Mouse (Mus musculus): ENCODE results near the gene Tas2r103. TPM values are rescaled to one million over a fixed set of nuclear protein-coding genes. Genes with fewer than 3 reads are reported as not detected.

The Tas2r103 gene
- polyA plus RNA-seq (2014; fragmentation: Nextera tagmentation; extraction: Ambion mirVana) = not detected in 2 replicates

DNA sequence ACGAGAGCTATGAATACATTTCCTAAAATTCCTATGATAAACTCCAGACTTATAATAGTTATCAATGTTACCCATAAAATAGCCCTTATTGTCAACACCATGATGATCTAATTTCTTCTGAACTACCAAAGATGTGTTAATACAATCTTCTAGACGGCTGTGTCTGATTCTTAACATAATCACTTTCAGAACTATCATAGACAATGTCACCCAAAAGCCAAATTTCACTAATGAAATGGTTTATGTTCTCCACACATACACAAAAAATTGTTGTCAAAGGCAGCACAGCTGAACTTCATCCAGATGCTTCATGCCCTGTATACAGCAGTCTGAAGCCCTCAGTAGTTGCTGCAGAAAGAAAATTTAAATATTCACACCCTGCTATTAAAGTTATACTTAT is at the start of gene Tas2r103:
Gene Tas2r103, minus strand, starts transcription at position 101 of the 400 bp plus-strand sequence.
- no peak within 1 kb of the TSS for H3K9ac ChIP-seq (ENCODE audit: low read length)
- no peak within 1 kb of the TSS for H3K4me2 ChIP-seq (ENCODE audit: low read depth)
- H3K36me3 ChIP-seq (ENCODE audit: control insufficient read depth, insufficient read depth, low read length) = no peaks in the 10 kb centered on the region
- H3K9me3 ChIP-seq (ENCODE audit: control insufficient read depth, low read length) = no peaks in the 10 kb centered on the region
- H3K27me3 ChIP-seq (ENCODE audit: control insufficient read depth, insufficient read depth, low read length) = no peaks in the 10 kb centered on the region
- DNase-seq (ENCODE audit: low spot score) = no peak
- 86% methylated on average over 2 of the region's 2 CpGs for WGBS
- no peak for ATAC-seq (ENCODE audit: insufficient read depth, low FRiP score, low TSS enrichment)
- no peak within 1 kb of the TSS for H3K4me3 ChIP-seq (ENCODE audit: low read depth, low read length)
- H3K27ac ChIP-seq (ENCODE audit: low read depth, low read length) = no peak within 1 kb of the TSS
- no peaks in the 10 kb centered on the region for H3K4me1 ChIP-seq (ENCODE audit: control insufficient read depth, insufficient read depth, low read length)

- Histone ChIP-seq H3K4me1 (ENCODE audit: control insufficient read depth, insufficient read depth, low read length) (no peaks in the 10 kb centered on the region), H3K27ac (ENCODE audit: low read depth, low read length) (no peak within 1 kb of the TSS), H3K36me3 (ENCODE audit: control insufficient read depth, insufficient read depth, low read length) (no peaks in the 10 kb centered on the region), H3K4me3 (ENCODE audit: low read depth, low read length) (no peak within 1 kb of the TSS), H3K27me3 (ENCODE audit: control insufficient read depth, insufficient read depth, low read length) (no peaks in the 10 kb centered on the region), H3K9ac (ENCODE audit: low read length) (no peak within 1 kb of the TSS), H3K9me3 (ENCODE audit: control insufficient read depth, low read length) (no peaks in the 10 kb centered on the region), H3K4me2 (ENCODE audit: low read depth) (no peak within 1 kb of the TSS)
- ATAC-seq (ENCODE audit: insufficient read depth, low FRiP score, low TSS enrichment) = no peak
- no peak for DNase-seq (ENCODE audit: low spot score)
Observed at GRCm38 (mm10) chr6:133055716-133056115, 18.8 kb upstream of the Tas2r103 start, which contains the start of gene Tas2r140. TSS of gene Tas2r140 (minus strand) at chr6:133055816.

Other genes with a start within 250 kb of the Tas2r103 start
- not detected in 2 replicates for gene Tas2r117, start 234.3 kb downstream of the Tas2r103 start, polyA plus RNA-seq (2014; fragmentation: Nextera tagmentation; extraction: Ambion mirVana)
- not detected in 2 replicates for gene Tas2r123, start 190.0 kb downstream of the Tas2r103 start, polyA plus RNA-seq (2014; fragmentation: Nextera tagmentation; extraction: Ambion mirVana)
- gene Tas2r116, start 181.7 kb downstream of the Tas2r103 start, polyA plus RNA-seq (2014; fragmentation: Nextera tagmentation; extraction: Ambion mirVana) = not detected in 2 replicates
- not detected in 2 replicates for gene Tas2r110, start 169.1 kb downstream of the Tas2r103 start, polyA plus RNA-seq (2014; fragmentation: Nextera tagmentation; extraction: Ambion mirVana)
- gene Tas2r113, start 144.1 kb downstream of the Tas2r103 start, polyA plus RNA-seq (2014; fragmentation: Nextera tagmentation; extraction: Ambion mirVana) = not detected in 2 replicates
- gene Tas2r125, start 127.5 kb downstream of the Tas2r103 start, polyA plus RNA-seq (2014; fragmentation: Nextera tagmentation; extraction: Ambion mirVana) = not detected in 2 replicates
- not detected in 2 replicates for gene Tas2r129, start 86.0 kb downstream of the Tas2r103 start, polyA plus RNA-seq (2014; fragmentation: Nextera tagmentation; extraction: Ambion mirVana)
- not detected in 2 replicates for gene Tas2r131, start 79.2 kb downstream of the Tas2r103 start, polyA plus RNA-seq (2014; fragmentation: Nextera tagmentation; extraction: Ambion mirVana)
- gene Tas2r109, start 56.1 kb downstream of the Tas2r103 start, polyA plus RNA-seq (2014; fragmentation: Nextera tagmentation; extraction: Ambion mirVana) = not detected in 2 replicates
- not detected in 2 replicates for gene Tas2r140, start 18.7 kb upstream of the Tas2r103 start, polyA plus RNA-seq (2014; fragmentation: Nextera tagmentation; extraction: Ambion mirVana)
- 80.2 and 80.3 TPM in 2 replicates for gene Smim10l1, start 67.8 kb upstream of the Tas2r103 start, polyA plus RNA-seq (2014; fragmentation: Nextera tagmentation; extraction: Ambion mirVana)